Mouse (Mus musculus) limb, embryonic 13.5 days (tissue): ENCODE measurements around the gene Rab3b. TPM values are rescaled to one million over a fixed set of nuclear protein-coding genes. Genes with fewer than 3 reads are reported as not detected.

Source experiments
- ATAC-seq: fragments of 200-750 bp; cut with Nextera tagmentation; 2 replicates; pipeline ENCODE4 v1.8.0; 2017; ENCODE audit warnings: low read depth, moderate number of reproducible peaks, moderate TSS enrichment; ENCODE audit not compliant: low FRiP score
- H3K27ac ChIP-seq: fragments of 300-500 bp; sonication (generic); 2 replicates; pipeline ENCODE4 v1.5.1; 2015; ENCODE audit warnings: inconsistent platforms, mild to moderate bottlenecking, moderate library complexity
- H3K27me3 ChIP-seq: fragments of 300-500 bp; sonication (generic); 2 replicates; pipeline ENCODE4 v1.6.1; 2015; ENCODE audit warnings: mild to moderate bottlenecking, inconsistent platforms
- H3K36me3 ChIP-seq: fragments of 300-500 bp; sonication (generic); 2 replicates; pipeline ENCODE4 v1.6.1; 2015; ENCODE audit warnings: inconsistent platforms, mild to moderate bottlenecking, moderate library complexity
- H3K4me1 ChIP-seq: fragments of 300-500 bp; sonication (generic); 2 replicates; pipeline ENCODE4 v1.6.1; 2015; ENCODE audit warnings: inconsistent platforms
- H3K4me2 ChIP-seq: fragments of 300-500 bp; sonication (generic); replicated peaks from 2 replicates; pipeline ENCODE4 v1.6.1; 2015; ENCODE audit warnings: inconsistent platforms, mild to moderate bottlenecking, moderate library complexity
- H3K4me3 ChIP-seq: fragments of 300-500 bp; sonication (generic); 2 replicates; pipeline ENCODE4 v1.5.1; 2015; ENCODE audit warnings: moderate library complexity, mild to moderate bottlenecking, inconsistent platforms
- H3K9ac ChIP-seq: fragments of 300-500 bp; sonication (generic); 2 replicates; pipeline ENCODE4 v1.6.1; 2015; ENCODE audit warnings: mild to moderate bottlenecking, inconsistent platforms
- H3K9me3 ChIP-seq: fragments of 300-500 bp; sonication (generic); 2 replicates; pipeline ENCODE4 v1.6.1; 2016; ENCODE audit warnings: inconsistent platforms
- WGBS: fragments of 180-500 bp; shearing (Covaris S2); methylation state at CpG from one replicate; pipeline ENCODE4 v1.1.7; 2015; 5-methylcytosine and 5-hydroxymethylcytosine counted together
- polyA plus RNA-seq: library from polyadenylated mRNA; unstranded; fragments of >200 nt; fragmentation: Nextera tagmentation; extraction: Ambion mirVana; gene quantifications from 2 replicates; pipeline ENCODE4 v1.2.1, GENCODE M21; 2015

Rab3b gene
- polyA plus RNA-seq, 1 experiment from 2014 or later = 19.7 TPM

DNA sequence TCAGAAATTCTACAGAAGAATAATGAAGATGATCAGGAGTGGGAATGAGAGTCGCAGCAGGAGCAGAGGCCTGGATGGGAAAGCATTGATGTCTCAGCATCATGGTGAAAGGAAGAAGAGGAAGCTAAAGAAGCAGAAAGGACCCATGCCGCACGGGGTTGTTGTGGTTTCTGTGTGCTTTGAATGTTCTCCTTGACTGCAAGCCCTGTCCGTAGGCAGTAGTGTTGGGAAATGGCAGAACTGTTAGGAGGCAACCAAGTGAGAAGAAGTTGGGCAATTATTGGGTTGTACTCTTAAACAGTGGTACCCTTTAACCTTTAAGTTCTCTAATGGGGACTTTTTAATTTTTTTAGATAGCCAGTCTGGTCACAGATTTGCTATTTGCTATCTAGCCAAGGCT lies 56.0 kb downstream of the Rab3b start:
- peaks cover 11% of the 10 kb centered on the region for H3K4me1 ChIP-seq
- no peak overlapping the region for H3K9ac ChIP-seq
- H3K36me3 ChIP-seq = no peaks in the 10 kb centered on the region
- no peak for ATAC-seq
- no peak overlapping the region for H3K4me3 ChIP-seq
- H3K27ac ChIP-seq = no peak overlapping the region
- no peaks in the 10 kb centered on the region for H3K9me3 ChIP-seq
- 93% methylated on average over 4 of the region's 4 CpGs for WGBS
- H3K27me3 ChIP-seq = no peaks in the 10 kb centered on the region
- H3K4me2 ChIP-seq = no peak overlapping the region

GRCm38 (mm10) chr4:108937848-108938771 lies 59.2 kb downstream of the Rab3b start:
- no peaks in the 10 kb centered on the region for H3K9me3 ChIP-seq
- WGBS = 49% methylated on average over 12 of the region's 12 CpGs
- H3K27me3 ChIP-seq = no peaks in the 10 kb centered on the region
- no peak overlapping the region for H3K9ac ChIP-seq
- no peak overlapping the region for H3K4me3 ChIP-seq
- ATAC-seq = peak; percentile 76
- no peak overlapping the region for H3K4me2 ChIP-seq
- H3K27ac ChIP-seq = no peak overlapping the region
- no peaks in the 10 kb centered on the region for H3K36me3 ChIP-seq
- H3K4me1 ChIP-seq = peaks cover 15% of the 10 kb centered on the region

DNA sequence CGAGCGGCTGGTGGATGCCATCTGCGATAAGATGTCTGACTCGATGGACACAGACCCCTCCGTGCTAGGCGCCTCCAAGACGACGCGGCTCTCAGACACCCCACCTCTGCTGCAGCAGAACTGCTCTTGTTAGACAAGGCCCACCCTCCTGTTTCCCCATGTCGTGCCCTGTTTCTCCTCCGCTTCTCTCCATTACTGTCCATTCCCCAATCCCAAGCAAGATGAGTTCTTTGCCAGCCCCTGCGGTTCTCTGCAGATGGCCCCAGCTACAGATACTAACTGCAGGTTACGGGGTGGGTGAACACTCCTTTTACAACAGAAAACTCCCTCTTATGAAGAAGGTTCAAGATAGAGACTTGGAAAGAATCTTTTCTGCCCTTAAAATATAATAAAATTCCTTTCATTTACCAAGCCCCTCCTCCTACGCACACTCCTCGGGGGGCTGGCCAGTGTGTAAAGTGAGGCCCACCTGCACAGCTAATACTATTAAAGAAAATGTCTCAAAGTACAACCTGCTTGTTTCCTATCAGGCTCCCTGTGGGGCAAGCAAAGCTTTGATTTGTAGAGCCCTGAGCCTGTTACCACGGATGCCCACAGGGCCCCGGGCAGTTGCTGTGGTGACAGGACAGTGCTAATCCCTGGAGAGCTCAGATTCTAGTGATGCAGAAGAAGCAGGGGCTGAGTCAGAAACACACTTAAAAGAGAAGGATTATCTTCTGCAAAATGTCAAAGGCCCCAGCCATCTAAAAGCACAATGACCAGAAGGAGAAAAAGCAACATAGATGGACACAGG lies 62.0 kb downstream of the Rab3b start:
- WGBS = 76% methylated on average over 17 of the region's 17 CpGs
- H3K4me3 ChIP-seq = no peak overlapping the region
- ATAC-seq = no peak

GRCm38 (mm10) chr4:108942171-108942570 lies 63.3 kb downstream of the Rab3b start:
- whole genome bisulfite sequencing = 85% methylated on average over 4 of the region's 4 CpGs

More for the DNA sequence above, 62.0 kb downstream of the Rab3b start:
- Histone ChIP-seq H3K36me3 (no peaks in the 10 kb centered on the region), H3K9me3 (no peaks in the 10 kb centered on the region), H3K9ac (no peak overlapping the region), H3K4me2 (no peak overlapping the region), H3K27ac (no peak overlapping the region), H3K27me3 (no peaks in the 10 kb centered on the region), H3K4me1 (peaks cover 15% of the 10 kb centered on the region)

DNA sequence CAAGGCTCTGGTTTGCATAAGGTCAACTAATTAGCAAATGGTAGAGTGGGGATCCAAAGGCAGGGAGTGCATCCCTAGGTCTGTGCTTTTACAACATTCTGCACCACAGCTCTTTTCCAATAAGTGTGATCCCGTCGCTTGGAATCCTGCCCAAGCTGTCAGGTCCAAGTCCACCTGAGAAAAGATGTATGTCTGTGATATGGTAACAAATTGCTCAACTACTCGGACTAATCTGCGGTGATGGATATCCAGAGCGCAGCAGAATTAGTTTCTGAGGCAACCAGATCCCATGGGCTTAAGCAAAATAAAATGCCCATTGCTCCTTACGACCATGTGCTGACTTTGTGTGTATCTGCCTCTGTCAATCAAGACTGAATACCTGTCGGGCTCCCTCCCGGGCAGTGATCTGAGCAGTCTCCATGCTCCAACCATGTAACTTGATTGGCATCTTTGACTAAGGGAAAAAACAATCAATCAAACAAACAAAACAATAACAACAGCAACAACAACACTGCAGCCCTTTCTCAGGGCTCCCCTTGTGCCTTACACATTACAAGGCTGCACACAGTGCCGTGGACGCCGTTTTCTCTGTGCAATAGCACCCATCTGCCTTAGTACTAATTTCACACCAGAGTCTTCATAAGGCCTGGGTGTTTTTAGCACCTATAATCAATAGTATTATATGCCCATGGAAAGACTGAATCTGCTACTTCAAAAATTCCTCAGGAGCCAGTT lies 64.3 kb downstream of the Rab3b start:
- Histone ChIP-seq H3K9ac (no peak overlapping the region), H3K27ac (no peak overlapping the region), H3K4me2 (no peak overlapping the region), H3K9me3 (no peaks in the 10 kb centered on the region), H3K27me3 (no peaks in the 10 kb centered on the region), H3K4me1 (peaks cover 11% of the 10 kb centered on the region), H3K4me3 (no peak overlapping the region), H3K36me3 (no peaks in the 10 kb centered on the region)
- ATAC-seq = no peak
- 78% methylated on average over 11 of the region's 11 CpGs for WGBS

More at GRCm38 (mm10) chr4:108942171-108942570, 63.3 kb downstream of the Rab3b start:
- H3K36me3 ChIP-seq = no peaks in the 10 kb centered on the region
- H3K9ac ChIP-seq = no peak overlapping the region
- no peak for ATAC-seq
- peaks cover 15% of the 10 kb centered on the region for H3K4me1 ChIP-seq
- no peaks in the 10 kb centered on the region for H3K9me3 ChIP-seq
- H3K4me2 ChIP-seq = no peak overlapping the region
- no peak overlapping the region for H3K4me3 ChIP-seq
- H3K27ac ChIP-seq = no peak overlapping the region
- H3K27me3 ChIP-seq = no peaks in the 10 kb centered on the region

DNA sequence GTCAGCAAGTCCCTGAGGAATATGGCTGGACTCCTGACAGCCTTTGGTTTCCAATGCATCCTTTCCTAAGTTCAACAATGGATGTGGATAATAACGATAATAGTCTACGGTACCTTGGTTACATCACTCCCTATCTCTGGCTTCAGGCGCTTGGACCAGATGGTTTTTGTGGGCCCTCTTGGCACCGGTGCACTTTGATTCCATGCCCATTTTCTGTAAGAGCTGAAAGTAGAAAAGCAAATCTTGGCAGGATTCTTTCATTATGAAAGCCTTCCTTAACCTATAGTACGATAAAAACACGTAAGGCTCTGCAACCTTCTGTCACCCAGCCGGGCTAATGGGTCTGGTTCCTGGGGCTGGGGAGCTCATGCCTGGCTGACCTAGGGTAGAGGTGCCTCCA lies 70.3 kb downstream of the Rab3b start:
- Histone ChIP-seq H3K4me2 (no peak overlapping the region), H3K4me1 (no peaks in the 10 kb centered on the region), H3K27me3 (no peaks in the 10 kb centered on the region), H3K27ac (no peak overlapping the region), H3K9ac (no peak overlapping the region), H3K9me3 (no peaks in the 10 kb centered on the region), H3K36me3 (no peaks in the 10 kb centered on the region), H3K4me3 (no peak overlapping the region)
- ATAC-seq = no peak
- WGBS = 86% methylated on average over 7 of the region's 7 CpGs

DNA sequence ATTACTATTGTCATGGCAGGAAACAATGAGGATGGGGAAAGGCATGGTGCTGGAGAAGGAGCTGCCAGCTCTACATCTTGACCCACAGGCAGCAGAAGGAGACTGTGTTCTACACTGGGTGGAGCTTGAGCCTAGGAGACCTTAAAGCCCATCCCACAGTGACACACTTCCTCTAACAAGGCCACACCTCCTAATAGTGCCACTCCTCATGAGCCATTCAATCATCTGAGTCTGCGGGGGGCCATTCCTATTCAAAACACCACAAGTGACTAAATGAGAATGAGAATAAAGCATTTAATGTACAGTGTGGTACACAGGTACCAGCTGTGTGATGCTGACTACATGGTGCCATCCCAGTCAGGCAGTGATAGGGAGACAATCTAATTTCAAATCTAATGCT lies 71.3 kb downstream of the Rab3b start:
- no peak for ATAC-seq
- Histone ChIP-seq H3K4me1 (no peaks in the 10 kb centered on the region), H3K27ac (no peak overlapping the region), H3K4me3 (no peak overlapping the region), H3K9ac (no peak overlapping the region), H3K4me2 (no peak overlapping the region), H3K9me3 (no peaks in the 10 kb centered on the region), H3K27me3 (no peaks in the 10 kb centered on the region), H3K36me3 (no peaks in the 10 kb centered on the region)
- WGBS = 92% methylated on average over 1 of the region's 1 CpGs

GRCm38 (mm10) chr4:108951663-108952062 lies 72.8 kb downstream of the Rab3b start:
- Histone ChIP-seq H3K36me3 (no peaks in the 10 kb centered on the region), H3K27ac (no peak overlapping the region), H3K9me3 (no peaks in the 10 kb centered on the region), H3K4me2 (no peak overlapping the region), H3K4me3 (no peak overlapping the region), H3K27me3 (no peaks in the 10 kb centered on the region), H3K9ac (no peak overlapping the region), H3K4me1 (no peaks in the 10 kb centered on the region)
- 86% methylated on average over 4 of the region's 4 CpGs for WGBS
- no peak for ATAC-seq

- Histone ChIP-seq H3K27ac (no peak overlapping the region), H3K27me3 (no peaks in the 10 kb centered on the region), H3K9ac (no peak overlapping the region), H3K36me3 (no peaks in the 10 kb centered on the region), H3K4me3 (no peak overlapping the region), H3K9me3 (no peaks in the 10 kb centered on the region), H3K4me2 (no peak overlapping the region), H3K4me1 (no peaks in the 10 kb centered on the region)
- 89% methylated on average over 3 of the region's 3 CpGs for WGBS
- no peak for ATAC-seq
These were observed 80.8 kb downstream of the Rab3b start for GRCm38 (mm10) chr4:108959696-108960095.

DNA sequence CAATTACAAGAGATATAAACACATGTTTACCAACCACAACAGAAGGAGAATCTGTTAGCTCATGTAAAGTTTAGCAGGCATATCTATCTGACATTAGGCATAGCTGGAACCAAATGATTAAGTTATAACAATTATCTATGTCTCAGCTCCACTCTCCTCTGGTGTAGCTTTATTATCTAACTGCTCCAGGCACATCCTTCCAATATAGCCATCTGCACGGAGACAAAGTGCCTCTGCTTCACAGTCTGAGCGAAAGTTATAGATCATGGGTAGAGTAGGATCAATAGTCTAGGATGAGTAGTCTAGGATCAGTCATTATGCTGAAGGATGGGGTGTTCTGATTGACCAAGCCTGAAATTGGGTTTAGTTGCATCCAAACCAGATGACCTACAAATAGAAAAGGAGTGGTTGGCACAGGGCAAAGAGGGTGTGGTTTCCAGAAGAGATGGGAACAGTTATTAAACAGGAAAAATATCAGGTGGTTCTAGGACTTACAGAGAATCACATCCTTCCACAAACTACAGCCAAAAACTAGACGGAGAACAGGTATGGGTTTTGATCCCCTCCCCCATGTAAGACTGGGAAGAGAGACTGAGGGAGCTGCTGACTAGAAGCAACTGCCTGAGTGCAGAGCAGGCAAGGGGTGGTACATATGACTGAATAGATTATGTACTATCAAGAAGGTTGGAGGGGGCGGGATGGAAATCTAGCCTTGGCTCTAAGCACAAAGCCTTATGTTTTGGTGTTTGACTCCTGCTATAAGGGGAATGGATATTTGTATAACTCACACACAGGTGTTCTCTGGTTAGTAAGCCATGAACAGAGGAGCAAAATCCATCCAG lies 82.0 kb downstream of the Rab3b start:
- Histone ChIP-seq H3K36me3 (no peaks in the 10 kb centered on the region), H3K9ac (no peak overlapping the region), H3K4me3 (no peak overlapping the region), H3K9me3 (no peaks in the 10 kb centered on the region), H3K27ac (no peak overlapping the region), H3K27me3 (no peaks in the 10 kb centered on the region), H3K4me2 (no peak overlapping the region), H3K4me1 (no peaks in the 10 kb centered on the region)
- ATAC-seq = no peak
- 83% methylated on average over 4 of the region's 4 CpGs for WGBS

- no peak for ATAC-seq
- H3K27me3 ChIP-seq = no peaks in the 10 kb centered on the region
- H3K36me3 ChIP-seq = no peaks in the 10 kb centered on the region
- H3K9me3 ChIP-seq = no peaks in the 10 kb centered on the region
- H3K27ac ChIP-seq = no peak overlapping the region
- H3K4me1 ChIP-seq = no peaks in the 10 kb centered on the region
- no peak overlapping the region for H3K4me3 ChIP-seq
- H3K4me2 ChIP-seq = no peak overlapping the region
- H3K9ac ChIP-seq = no peak overlapping the region
- 80% methylated on average over 6 of the region's 6 CpGs for WGBS
These were observed 84.2 kb downstream of the Rab3b start for GRCm38 (mm10) chr4:108963017-108963416.
